Mouse (Mus musculus) left cerebral cortex, adult 9 months (tissue): ENCODE data around the gene Rbms3.

ENCODE experiments used
- DNase-seq, 2 experiments: peaks; one replicate each; pipeline ENCODE4 v3.0.0; 2022; ENCODE audit warnings: low spot score in 2 of 2

Rbms3 gene

DNA sequence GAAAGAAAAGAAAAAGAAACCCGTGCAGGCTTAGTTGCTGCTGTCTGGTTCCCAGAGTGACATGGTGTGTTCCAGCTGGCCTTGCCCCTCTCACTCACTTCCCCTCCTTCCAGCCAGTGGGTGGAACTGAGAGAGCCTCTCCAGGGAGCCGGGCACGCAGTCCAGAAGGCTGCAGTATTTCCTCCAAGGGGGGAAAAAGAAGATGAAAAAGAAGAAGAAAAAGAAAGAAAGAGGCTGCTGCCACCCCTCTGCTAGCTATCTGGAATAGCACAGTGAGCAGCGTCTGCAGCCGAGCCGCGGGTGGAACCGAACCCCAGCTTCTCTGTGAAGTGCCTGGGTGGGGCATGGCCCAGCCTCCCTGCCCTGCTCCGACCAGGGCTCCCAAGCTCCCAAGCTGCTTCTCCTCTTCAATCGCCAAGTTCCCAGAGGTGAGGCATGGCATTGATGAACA lies 377.3 kb downstream of the Rbms3 start:
- DNase-seq: peak in 1 of 2 experiments; percentile 11

DNA sequence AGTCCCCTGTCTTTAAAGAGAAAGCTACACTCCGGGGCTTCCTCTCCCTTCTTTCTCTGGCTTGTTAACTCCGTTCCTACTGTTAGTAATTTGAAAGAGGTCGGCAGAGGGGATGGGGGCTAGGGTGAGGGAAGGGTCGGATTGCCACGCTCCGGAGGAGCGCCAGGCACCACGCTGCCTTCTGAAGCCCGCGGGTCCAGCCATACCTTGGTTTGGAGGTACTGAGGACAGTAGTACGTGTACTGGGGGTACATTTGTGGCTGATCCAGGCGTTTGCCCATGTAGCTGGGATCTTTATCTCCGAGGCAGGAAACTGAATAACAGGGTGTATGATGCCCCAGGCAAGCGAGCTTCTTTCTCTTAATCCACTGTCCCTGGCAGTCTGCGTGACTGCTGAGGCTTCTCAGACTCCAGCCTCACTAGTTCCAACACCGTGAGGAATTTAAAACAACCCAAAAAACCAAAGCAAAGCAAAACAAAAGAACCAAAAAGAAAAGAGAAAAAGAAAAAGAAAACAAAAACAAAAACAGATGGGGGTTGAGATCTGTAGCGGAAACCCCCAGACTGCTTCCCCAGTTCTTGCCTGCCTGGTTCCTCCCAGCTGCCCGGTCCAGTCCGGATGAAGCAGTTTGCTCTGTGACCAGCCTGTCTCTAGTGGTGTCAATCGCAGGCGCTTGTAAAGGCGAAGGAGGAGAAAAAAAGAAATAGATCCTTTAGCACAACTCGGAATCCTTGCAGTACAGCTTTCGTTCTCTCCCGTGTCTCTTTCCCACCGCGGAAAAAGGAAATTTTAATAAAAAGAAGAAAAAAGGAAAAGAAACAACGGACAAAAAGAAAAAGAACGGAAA lies 378.0 kb downstream of the Rbms3 start:
- peak in 1 of 2 experiments; percentile 3 for DNase-seq

DNA sequence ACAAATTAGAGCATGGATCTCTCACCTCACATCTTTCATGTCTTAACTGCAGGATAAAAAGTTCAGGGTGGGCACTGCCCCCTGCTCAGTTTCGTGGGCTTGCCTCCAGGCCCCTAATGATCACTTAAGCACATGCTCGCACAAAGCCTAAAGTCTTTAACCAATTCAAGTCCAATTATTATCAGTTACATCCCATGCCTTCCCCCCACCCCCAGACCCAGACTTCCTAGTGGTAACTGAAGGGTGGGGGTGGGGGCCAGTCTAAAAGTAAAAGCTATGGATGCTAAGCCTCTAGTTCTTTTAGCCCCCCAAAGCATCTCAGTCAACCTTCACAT lies 378.9 kb downstream of the Rbms3 start:
- no peak for DNase-seq

DNA sequence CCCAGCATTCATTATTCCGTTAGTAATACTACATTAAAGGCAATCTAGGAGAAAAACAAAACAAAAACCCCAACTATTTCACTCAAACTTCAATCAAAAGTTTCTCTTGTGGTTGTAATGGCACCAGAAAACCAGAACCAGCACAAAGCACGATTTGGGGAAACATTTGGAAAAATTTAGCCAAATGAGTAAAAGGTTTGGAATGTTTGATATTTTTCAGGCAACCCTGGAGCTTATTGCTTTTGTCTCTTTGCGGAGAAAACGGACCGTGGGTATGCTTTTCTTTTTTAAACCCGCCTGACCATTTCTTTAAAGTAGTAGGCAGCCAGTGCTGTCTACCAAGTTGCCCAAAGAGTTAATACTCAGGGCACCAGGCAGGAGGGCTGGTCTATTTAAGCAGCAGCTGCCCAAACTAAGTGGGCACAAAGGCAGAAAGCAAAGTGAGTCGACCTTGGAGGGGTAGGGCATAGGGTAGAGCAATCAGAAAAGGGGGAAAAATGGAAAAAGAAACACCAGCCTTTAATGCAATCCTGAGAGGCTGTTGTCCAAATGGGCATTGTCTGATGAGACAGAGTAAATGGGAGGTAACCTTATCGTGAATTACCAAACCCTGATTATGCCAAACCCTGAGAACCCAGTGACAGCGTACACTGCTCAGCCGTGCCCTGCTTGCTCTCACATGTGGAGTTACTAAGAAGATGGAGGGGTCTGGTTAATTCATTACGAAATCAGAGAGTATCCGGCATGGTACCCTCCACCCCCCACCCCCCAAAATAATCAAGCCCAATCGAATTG lies 379.5 kb downstream of the Rbms3 start:
- no peak for DNase-seq

DNA sequence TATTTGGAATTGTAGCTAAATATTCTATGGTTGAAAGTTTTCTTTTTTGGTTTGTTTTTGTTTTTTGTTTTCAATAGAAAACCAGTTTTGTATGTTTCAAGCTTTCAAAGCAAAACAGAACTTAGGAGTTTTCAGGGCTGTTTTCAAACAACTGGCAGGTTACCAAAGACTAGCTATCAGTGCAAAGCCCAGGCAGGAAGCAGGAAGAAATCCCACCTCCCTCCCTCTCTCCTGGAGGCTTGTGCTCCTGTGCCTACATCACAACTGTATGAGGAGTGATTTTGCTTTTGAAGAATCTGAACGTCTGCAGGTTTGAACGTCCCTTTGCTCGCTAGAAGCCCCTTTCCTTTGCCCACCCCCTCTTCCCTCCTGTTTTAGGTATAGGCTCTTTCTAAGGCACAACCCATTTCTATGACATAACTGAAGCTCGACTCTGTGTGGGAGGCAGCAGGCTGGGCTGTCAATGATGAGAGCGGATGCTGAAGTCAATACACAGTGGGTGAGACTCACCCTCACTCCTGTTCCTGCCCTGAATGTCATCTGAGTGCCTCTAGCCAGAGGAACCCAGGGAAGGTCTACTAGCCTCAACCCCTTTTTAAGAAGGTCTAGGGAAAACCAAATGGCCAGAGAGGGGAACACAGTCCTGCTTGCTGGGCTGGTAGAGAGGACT lies 382.3 kb downstream of the Rbms3 start:
- no peak for DNase-seq

DNA sequence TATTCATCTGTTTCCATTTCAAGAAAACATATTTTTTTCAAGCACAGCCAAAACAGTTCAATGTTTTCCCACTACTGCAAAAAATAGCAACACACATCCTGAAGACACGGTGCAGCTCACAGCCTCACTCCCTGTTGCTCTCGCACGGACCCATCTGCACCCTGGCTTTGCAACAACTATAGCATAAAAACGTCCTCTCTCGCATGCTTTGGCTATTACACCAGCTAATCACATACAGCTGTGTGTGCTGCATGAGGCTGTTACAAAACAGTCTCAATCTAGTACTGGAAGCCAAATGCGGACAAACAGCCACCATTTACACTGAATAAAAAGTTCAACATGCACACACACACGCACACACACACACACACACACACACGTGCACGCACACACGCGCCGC lies 383.5 kb downstream of the Rbms3 start:
- no peak for DNase-seq

DNA sequence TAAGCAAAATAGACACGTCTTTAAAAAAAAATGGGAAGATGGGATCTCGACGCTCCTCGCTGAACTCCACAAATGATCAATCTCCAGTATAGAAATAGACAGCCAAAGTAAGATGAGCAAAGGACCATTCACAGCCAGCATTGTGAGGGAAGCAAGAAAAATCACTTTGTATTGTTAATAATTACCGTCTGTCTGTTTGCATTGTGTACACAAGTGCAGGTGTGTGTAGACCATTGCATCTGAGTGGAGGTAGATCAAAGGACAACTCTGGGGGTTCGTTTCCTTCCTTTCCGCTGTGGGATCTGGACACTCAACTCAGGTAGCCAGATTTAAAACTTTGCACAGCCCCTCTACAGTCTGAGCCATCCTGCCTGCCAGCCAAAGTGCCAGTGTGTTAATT lies 386.3 kb downstream of the Rbms3 start:
- no peak for DNase-seq

DNA sequence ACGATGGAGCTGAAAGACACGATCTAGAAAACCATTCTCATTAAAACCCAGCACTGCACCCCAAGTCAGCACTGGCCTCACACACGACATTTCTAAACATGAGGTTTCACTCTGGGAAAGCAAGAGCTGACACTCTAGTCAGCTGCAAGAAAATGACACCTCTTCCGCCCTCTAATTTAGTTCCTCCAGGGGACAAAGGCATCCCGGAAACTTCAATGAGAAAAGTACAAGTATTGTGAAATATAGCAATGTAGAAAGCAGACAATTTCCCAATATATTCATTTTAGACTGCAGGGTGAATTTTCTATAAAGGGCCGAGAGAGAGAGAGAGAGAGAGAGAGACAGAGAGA lies 395.0 kb downstream of the Rbms3 start:
- no peak for DNase-seq

DNA sequence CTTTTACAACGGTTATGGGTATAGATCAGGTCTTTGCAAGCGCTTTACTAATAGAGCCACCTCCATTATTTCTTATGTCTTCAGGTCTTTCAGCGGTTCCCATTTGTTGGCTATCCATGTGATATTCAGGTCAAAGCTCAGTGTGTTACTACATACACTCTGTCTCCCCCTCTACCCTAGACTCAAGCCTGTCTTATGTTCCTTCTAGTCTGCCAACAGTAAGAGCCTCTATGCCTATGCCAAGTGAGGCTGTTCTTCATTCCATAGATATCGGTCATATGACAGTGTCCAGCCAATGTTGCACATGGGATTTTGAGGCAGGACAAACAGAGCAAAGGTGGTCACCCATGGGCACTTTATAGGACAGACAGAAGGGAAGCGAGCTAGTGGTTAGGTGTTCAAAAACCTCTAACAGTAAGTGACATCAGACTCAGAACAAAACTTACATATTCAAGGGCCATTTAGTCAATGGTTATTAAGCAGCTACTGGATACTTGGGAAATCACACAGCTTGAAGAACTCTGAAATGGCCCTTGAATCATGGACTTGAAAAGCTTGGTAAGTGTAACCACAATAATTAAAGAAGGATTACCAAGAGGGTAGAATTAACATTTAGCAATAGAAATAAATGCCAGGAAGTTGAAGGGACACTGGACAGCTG lies 395.5 kb downstream of the Rbms3 start:
- no peak for DNase-seq

DNA sequence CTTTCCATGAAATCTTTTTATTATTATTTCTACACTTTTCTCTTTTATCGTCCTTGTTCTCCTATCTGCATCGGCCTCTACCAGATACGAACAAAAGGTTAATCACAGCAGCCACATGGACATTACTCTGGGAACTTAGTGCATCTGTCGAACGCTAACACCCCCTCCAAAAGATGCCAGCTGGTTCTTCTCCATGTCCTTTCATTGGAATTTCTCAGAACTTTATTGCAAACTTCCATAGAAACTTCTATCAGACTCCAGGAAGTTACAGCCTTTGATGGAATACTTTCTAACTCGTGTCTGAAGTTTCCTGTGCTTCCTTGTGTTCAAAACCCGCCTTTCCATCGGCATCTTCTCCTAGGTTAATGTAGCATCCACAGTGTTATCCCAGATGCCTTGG lies 407.0 kb downstream of the Rbms3 start:
- no peak for DNase-seq

DNA sequence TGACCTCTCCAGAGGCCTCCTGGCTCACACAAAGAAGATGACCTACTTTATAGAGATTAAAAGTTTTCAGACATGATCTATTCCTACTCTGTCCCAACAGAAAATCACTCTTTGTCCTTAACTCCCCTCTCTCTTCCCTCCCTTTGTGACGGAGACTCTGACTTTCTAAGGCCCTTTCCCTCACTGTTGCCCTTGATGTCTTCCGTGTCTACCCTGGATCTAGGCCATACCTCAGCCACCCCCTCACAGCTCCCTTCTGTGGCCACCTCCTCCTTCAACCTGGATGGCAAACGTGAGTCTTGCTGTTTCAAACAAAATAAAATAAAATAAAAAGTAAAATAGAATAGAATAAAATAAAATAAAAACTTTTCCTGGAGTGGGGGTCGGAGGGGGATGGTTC lies 408.2 kb downstream of the Rbms3 start:
- DNase-seq: no peak

DNA sequence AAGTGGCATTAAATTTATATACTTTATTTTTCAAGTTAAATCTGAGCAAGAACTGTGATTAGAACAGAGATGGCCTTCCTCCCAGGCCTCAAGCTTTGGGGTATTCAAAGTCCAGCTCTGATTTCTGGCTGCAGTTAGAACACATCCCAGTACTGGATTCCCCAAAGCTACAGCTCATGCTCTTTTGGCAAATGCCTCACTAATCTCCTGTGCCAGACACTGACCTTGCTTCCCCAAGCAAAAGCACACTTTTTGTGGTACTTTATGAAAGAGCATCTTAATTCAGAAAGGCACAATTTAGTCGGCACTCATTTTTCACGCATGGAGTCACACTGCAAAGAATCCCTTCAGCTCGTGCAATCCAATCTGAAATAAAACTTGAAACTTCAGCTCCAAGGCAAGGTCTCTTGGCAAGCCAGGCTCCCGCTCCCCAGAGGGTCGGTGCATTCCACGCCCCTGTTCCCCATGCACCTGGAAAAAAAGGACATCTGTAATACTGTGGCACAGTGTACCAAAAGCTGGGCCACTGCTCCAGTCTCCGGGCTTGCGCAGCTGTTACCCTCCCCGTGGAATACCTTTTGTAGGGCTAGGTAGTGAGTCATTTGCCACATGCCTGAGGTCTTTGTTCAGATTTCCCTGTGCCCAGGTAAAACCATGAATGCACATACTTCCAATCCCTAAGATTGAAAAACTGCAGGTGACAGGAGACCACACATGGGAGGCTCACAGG lies 413.5 kb downstream of the Rbms3 start:
- no peak for DNase-seq

DNA sequence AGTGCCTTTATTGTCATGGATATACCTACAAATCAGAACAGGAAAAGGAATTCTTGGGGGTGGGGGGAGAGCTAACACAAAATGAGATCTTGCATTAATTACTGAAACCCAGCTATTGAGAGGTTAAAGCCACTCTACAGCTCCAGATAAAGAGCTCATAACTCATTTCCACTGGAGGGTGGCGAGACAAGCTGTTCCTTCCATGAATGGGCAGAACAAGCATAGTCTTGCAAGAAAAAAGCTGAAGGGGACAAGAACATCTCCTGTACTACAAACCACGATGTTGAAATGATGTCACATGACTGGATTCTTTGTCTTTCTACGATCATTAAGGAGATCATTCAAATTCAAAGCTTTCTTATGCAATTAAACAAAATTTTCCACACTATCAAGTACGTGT lies 417.7 kb downstream of the Rbms3 start:
- no peak for DNase-seq

DNA sequence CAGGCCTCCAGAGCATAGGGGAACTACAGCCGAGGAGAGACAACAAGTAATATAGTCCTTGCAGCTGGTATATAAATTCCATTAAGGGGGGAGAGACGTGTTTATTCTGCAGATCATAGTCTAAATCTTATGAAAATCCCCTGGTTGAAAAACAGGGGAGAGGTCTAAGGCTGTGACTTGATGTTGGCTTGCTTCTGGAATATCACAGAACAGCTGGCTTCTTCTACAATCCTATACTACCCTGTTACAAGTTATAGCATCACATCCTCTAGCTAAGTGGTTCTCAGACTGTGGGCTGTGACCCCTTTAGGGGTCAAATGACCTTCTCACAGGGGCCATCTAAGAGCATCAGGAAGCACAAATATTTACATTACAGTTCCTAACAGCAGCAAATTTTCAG lies 419.4 kb downstream of the Rbms3 start:
- DNase-seq: no peak

DNA sequence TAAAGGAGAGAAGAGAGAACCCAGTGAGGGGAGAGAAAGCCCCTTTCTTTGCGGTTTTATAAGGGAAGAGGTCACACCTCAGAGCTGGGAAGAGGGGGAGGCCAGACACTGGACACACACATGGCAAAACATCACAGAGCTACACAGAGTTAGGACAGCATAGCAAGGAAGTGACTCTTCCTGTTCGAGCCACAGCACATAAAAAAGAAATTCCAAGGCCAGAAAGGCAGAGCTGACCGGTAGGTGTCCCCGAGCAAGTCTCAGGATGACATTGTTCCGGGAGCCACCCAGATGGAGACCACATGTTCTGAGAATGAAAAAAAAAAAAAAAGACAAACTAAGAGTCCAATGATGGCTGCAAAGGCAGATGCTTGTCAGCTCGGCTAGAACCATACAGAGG lies 424.3 kb downstream of the Rbms3 start:
- DNase-seq: no peak

DNA sequence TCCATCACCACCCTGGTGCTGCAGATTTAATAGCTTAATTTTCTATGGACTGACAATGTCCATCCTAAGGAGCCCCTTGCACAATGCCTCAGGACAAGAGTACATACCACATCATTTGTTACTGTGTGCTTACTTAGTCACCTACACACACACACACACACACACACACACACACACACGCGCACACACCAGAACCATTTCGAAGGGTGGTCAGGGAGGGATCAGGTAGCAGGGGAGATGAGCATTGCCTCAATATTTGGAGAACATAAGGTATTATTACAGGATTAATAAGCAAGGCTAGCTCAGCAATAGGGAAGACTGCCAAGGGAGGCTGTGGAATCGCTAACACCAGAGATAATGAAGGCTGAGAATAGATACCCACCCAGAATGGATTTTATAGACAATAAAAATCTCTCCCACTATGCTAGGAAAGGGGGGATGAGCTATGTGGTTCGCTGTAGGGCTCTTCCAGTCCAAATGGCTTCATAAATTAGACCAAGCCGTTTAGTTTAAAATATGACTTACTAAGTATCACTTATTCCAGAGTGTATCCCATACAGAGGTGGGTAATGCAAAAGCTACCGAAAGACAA lies 429.6 kb downstream of the Rbms3 start:
- no peak for DNase-seq

DNA sequence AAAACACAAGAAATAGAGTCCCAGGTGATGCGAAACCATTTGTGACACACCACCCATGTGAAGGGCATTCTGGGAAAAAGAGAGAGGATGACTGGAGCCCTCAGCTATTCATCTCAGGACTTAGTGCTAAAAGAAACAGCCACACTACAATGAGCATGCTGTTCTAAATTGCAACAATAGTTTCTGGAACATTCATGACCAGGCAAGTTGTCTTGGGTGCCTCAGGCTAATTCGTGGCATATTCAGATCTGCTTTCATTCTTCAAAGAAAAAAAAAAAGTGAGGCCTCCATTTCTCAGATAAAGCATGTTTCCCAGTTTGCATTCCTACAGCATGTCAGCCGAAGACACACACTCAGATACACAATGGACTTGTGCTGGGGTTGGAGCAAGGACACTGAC lies 432.2 kb downstream of the Rbms3 start:
- DNase-seq: no peak

DNA sequence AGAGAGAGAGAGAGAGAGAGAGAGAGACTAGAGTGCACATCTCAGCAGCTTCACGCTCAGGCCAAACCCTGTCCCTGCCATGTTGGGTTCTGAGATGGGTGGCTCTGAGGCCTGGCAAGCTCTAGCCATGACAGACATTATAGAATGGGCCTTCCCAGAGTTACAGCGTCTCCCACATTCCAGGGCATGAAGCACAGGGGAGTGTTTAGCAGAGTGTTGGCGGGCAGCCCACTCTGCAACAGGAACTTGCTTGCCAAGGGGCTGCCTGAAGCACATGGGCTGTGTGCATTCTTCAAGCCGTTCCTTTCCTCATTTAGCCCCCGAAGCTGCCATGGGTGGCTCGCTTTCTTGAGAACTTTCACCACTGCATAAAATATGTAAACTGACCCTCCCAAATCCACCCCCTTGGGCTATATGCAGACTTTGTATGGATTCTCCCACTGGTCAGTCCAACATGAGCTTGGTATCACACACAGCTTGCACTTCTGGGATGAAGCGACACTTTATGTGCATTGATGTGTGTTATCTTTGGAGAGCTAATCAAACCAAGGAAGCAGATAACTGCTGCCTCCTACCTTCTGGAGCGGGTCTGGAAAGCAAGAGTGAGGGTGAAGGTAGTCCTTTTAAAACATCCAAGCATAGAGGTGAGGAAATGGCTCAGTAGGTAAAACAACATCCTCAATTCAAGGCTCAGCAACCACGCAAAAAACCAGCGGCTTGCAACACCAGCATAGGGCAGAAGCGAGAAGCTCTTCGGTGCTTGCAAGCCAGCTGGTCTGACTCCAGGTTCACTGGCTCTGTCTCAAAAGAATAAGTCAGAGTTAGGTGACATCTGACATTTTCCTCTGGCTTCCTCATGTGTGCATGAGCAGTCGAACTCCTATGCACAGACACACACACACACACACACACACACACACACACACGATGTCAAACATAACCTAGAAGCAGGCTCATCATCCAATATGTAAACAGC lies 436.9 kb downstream of the Rbms3 start:
- DNase-seq: peak in 1 of 2 experiments; percentile 12

DNA sequence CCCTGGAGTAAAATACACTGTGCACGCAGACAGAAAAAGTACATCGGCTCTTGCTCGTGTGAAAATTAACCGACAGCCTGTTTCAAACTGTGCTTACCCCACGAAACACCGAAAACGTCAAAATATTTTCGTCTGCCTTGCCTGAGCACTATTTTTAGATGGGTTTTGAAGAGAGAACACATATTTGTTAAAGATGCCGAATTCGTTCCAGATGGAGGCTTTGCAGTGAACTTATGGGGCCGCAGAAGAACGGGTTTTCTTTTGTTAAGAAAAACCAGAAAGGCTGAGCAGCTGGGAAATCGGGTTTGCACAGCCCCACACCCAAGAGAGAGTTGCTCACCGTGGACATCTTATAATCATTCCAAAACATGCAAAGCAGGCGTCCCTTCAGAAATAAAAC lies 437.6 kb downstream of the Rbms3 start:
- DNase-seq: peak; percentile 4 to 20

DNA sequence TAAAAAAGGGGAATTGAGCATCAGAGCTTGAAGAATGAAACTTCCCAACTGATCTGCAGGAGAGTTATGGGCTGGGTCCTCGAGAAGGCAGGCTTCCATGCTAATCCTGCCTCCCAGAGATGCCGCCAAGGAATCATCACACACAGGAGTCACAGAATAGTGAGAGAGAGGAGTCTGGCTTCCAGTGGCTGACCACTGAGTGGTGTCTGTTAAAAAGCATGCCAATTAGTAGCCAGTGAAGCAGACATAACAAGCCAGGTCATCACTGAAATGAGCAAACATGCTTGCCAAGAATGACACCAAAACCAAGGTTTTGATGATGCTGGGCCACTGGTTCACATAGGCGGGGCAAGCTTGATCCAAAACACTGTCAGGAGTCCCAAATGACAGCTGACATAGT lies 441.3 kb downstream of the Rbms3 start:
- no peak for DNase-seq
